Mouse (Mus musculus) hindbrain, embryonic 15.5 days (tissue): ENCODE measurements around the gene Cox11. TPM values are rescaled to one million over a fixed set of nuclear protein-coding genes. Genes with fewer than 3 reads are reported as not detected.
A peak's percentile ranks its signal among the peaks of the same experiment; 100 is the strongest.

Source experiments
- ATAC-seq: fragments of 200-750 bp; cut with Nextera tagmentation; 2 replicates; pipeline ENCODE4 v1.8.0; 2017; ENCODE audit warnings: low read depth, moderate number of reproducible peaks, moderate TSS enrichment; ENCODE audit not compliant: low FRiP score
- H3K27ac ChIP-seq: fragments of 300-500 bp; sonication (generic); replicated peaks from 2 replicates; pipeline ENCODE4 v1.5.1; 2015; ENCODE audit warnings: mild to moderate bottlenecking, inconsistent platforms
- H3K27me3 ChIP-seq: fragments of 300-500 bp; sonication (generic); 2 replicates; pipeline ENCODE4 v1.6.1; 2015; ENCODE audit warnings: control low read depth, inconsistent platforms
- H3K36me3 ChIP-seq: fragments of 300-500 bp; sonication (generic); 2 replicates; pipeline ENCODE4 v1.6.1; 2015; ENCODE audit warnings: control low read depth, inconsistent platforms
- H3K4me1 ChIP-seq: fragments of 300-500 bp; sonication (generic); replicated peaks from 2 replicates; pipeline ENCODE4 v1.6.1; 2015; ENCODE audit warnings: control low read depth, inconsistent platforms
- H3K4me2 ChIP-seq: fragments of 300-500 bp; sonication (generic); 2 replicates; pipeline ENCODE4 v1.6.1; 2015; ENCODE audit warnings: moderate library complexity, mild to moderate bottlenecking, inconsistent platforms
- H3K4me3 ChIP-seq: fragments of 300-500 bp; sonication (generic); 2 replicates; pipeline ENCODE4 v1.5.1; 2015; ENCODE audit warnings: mild to moderate bottlenecking, inconsistent platforms
- H3K9ac ChIP-seq: fragments of 300-500 bp; sonication (generic); 2 replicates; pipeline ENCODE4 v1.6.1; 2015; ENCODE audit warnings: inconsistent platforms
- H3K9me3 ChIP-seq: fragments of 300-500 bp; sonication (generic); 2 replicates; pipeline ENCODE4 v1.6.1; 2016; ENCODE audit warnings: control low read depth, inconsistent platforms
- WGBS: fragments of 180-500 bp; shearing (Covaris S2); methylation state at CpG from one replicate; pipeline ENCODE4 v1.1.7; 2015; 5-methylcytosine and 5-hydroxymethylcytosine counted together
- polyA plus RNA-seq: library from polyadenylated mRNA; unstranded; fragments of >200 nt; fragmentation: Nextera tagmentation; extraction: Ambion mirVana; gene quantifications from 2 replicates; pipeline ENCODE4 v1.2.1, GENCODE M21; 2015

Gene Cox11
- polyA plus RNA-seq, 1 experiment from 2014 or later = 41.4 TPM

GRCm38 (mm10) chr11:90632480-90632879, 5.5 kb upstream of the Cox11 start:
- Histone ChIP-seq H3K9me3 (no peaks in the 10 kb centered on the region), H3K27ac (no peak overlapping the region), H3K27me3 (no peaks in the 10 kb centered on the region), H3K9ac (no peak overlapping the region), H3K36me3 (no peaks in the 10 kb centered on the region), H3K4me3 (no peak overlapping the region), H3K4me1 (peaks cover 11% of the 10 kb centered on the region), H3K4me2 (no peak overlapping the region)
- ATAC-seq = no peak
- 80% methylated on average over 2 of the region's 2 CpGs for WGBS

GRCm38 (mm10) chr11:90634661-90635060, 3.3 kb upstream of the Cox11 start:
- ATAC-seq = no peak
- Histone ChIP-seq H3K4me1 (peaks cover 17% of the 10 kb centered on the region), H3K27ac (no peak overlapping the region), H3K4me2 (no peak overlapping the region), H3K36me3 (no peaks in the 10 kb centered on the region), H3K9ac (no peak overlapping the region), H3K9me3 (no peaks in the 10 kb centered on the region), H3K27me3 (no peaks in the 10 kb centered on the region), H3K4me3 (no peak overlapping the region)
- 87% methylated on average over 3 of the region's 3 CpGs for whole genome bisulfite sequencing

GRCm38 (mm10) chr11:90638312-90638830, 398 bp downstream of the Cox11 start:
- H3K9ac ChIP-seq = peak overlapping the region; percentile 96
- H3K9me3 ChIP-seq = no peaks in the 10 kb centered on the region
- H3K27ac ChIP-seq = peak overlapping the region; percentile 92
- H3K36me3 ChIP-seq = peaks cover 8% of the 10 kb centered on the region; the same call in 1 of the 2 replicates
- H3K4me2 ChIP-seq = peak overlapping the region; percentile 56
- no peak for ATAC-seq
- WGBS = under 1% methylated on average over 52 of the region's 54 CpGs
- H3K4me1 ChIP-seq = peaks cover 29% of the 10 kb centered on the region
- H3K4me3 ChIP-seq = peak overlapping the region; percentile 89
- no peaks in the 10 kb centered on the region for H3K27me3 ChIP-seq

GRCm38 (mm10) chr11:90649777-90650176, 11.8 kb downstream of the Cox11 start:
- no peak overlapping the region for H3K27ac ChIP-seq
- peaks cover 35% of the 10 kb centered on the region for H3K36me3 ChIP-seq
- no peaks in the 10 kb centered on the region for H3K9me3 ChIP-seq
- ATAC-seq = no peak
- H3K9ac ChIP-seq = no peak overlapping the region
- H3K4me3 ChIP-seq = no peak overlapping the region
- whole genome bisulfite sequencing = 89% methylated on average over 6 of the region's 6 CpGs
- H3K4me1 ChIP-seq = no peaks in the 10 kb centered on the region
- no peak overlapping the region for H3K4me2 ChIP-seq
- H3K27me3 ChIP-seq = no peaks in the 10 kb centered on the region

DNA sequence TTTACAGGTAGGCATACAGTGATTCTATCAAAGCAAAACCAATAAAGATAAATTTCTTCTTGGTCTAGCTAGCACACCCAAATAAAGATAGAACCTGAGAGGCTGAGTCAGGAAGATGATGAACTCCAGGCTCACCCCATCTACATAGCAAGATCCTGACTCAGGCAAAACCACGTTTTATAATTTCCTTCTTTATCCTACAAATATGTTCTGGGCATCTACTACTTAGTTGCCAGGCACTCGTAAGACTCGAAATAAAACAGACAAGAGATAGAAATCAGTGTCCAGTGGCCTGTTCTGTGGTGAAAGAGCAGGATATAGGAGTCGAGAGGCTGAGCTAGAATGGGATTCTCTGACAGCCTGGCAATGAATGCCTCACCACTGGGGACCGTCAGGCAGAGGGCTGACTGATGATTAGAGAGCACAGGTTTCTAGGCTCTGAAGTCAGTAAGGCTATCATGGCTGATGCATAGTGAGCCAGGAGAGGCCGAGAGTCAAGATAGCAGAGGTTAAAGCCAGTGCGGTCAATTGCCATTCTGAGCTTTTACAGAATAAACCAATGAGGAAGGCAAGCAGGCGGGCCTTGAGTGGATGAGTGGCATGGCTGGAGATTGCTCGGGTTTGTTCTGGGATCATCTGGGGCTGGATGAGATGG, 12.4 kb downstream of the Cox11 start:
- H3K4me1 ChIP-seq = no peaks in the 10 kb centered on the region
- H3K27ac ChIP-seq = no peak overlapping the region
- H3K9ac ChIP-seq = no peak overlapping the region
- H3K4me2 ChIP-seq = no peak overlapping the region
- no peaks in the 10 kb centered on the region for H3K9me3 ChIP-seq
- H3K27me3 ChIP-seq = no peaks in the 10 kb centered on the region
- H3K36me3 ChIP-seq = peaks cover 30% of the 10 kb centered on the region
- H3K4me3 ChIP-seq = no peak overlapping the region
- 82% methylated on average over 9 of the region's 9 CpGs for WGBS
- ATAC-seq = no peak

- Histone ChIP-seq H3K9ac (no peak overlapping the region), H3K4me3 (no peak overlapping the region), H3K4me2 (no peak overlapping the region), H3K9me3 (no peaks in the 10 kb centered on the region), H3K4me1 (no peaks in the 10 kb centered on the region), H3K27ac (no peak overlapping the region), H3K36me3 (peaks cover 22% of the 10 kb centered on the region), H3K27me3 (no peaks in the 10 kb centered on the region)
- 92% methylated on average over 4 of the region's 4 CpGs for WGBS
- ATAC-seq = no peak
Observed at GRCm38 (mm10) chr11:90652603-90653002, 14.6 kb downstream of the Cox11 start.

- H3K4me3 ChIP-seq = no peak overlapping the region
- peaks cover 7% of the 10 kb centered on the region for H3K36me3 ChIP-seq
- H3K4me2 ChIP-seq = no peak overlapping the region
- 89% methylated on average over 12 of the region's 12 CpGs for WGBS
- no peaks in the 10 kb centered on the region for H3K9me3 ChIP-seq
- no peaks in the 10 kb centered on the region for H3K27me3 ChIP-seq
- no peak for ATAC-seq
- no peak overlapping the region for H3K27ac ChIP-seq
- H3K9ac ChIP-seq = no peak overlapping the region
- H3K4me1 ChIP-seq = no peaks in the 10 kb centered on the region
Observed at GRCm38 (mm10) chr11:90657527-90657926, 19.6 kb downstream of the Cox11 start.

GRCm38 (mm10) chr11:90660662-90661061, 22.7 kb downstream of the Cox11 start:
- ATAC-seq = no peak
- H3K36me3 ChIP-seq = peaks cover 3% of the 10 kb centered on the region
- no peaks in the 10 kb centered on the region for H3K9me3 ChIP-seq
- WGBS = 92% methylated on average over 4 of the region's 4 CpGs
- H3K4me3 ChIP-seq = no peak overlapping the region
- no peak overlapping the region for H3K27ac ChIP-seq
- H3K27me3 ChIP-seq = no peaks in the 10 kb centered on the region
- H3K9ac ChIP-seq = no peak overlapping the region
- no peaks in the 10 kb centered on the region; the same call in 1 of the 2 replicates for H3K4me1 ChIP-seq
- H3K4me2 ChIP-seq = no peak overlapping the region

GRCm38 (mm10) chr11:90663052-90663451, 25.1 kb downstream of the Cox11 start:
- Histone ChIP-seq H3K4me1 (peaks cover 6% of the 10 kb centered on the region; the same call in 1 of the 2 replicates), H3K9ac (no peak overlapping the region), H3K27ac (no peak overlapping the region), H3K36me3 (no peaks in the 10 kb centered on the region; the same call in 1 of the 2 replicates), H3K4me2 (no peak overlapping the region), H3K4me3 (no peak overlapping the region), H3K27me3 (no peaks in the 10 kb centered on the region), H3K9me3 (no peaks in the 10 kb centered on the region)
- ATAC-seq = no peak
- WGBS = 83% methylated on average over 3 of the region's 3 CpGs

DNA sequence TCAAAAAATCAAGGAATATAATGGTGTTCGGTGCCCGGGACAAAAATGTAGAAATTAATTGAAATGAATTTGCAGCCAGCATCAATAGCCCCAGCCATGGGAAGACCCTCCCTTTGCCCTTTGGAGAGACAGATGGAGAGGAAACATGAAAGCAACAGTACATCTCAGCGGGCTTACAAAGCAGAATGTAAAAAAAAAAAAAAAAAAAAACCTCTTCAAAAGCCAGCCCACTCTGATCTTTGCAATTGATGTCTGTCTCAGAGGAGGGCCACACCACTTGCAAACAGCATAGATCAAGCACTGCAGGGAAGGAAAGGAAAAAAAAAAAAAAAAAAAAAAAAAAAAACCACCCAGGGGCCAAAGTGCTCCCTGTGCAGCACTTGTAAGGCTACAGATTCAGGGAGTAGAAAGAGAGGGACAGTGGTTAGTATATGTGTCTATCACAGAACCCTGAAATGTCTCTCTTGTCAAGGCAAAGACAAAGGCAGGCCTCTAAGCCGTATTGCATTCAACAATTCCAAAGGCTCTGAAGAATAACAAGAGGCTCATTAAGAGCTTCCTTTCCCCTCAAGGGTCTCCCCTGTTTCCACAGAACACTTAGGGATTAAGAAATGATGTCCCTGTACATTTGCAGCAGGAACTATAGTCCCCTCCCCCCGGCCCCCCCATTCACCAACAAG, 25.8 kb downstream of the Cox11 start:
- H3K4me2 ChIP-seq = no peak overlapping the region
- H3K27ac ChIP-seq = no peak overlapping the region
- ATAC-seq = no peak
- no peak overlapping the region for H3K4me3 ChIP-seq
- no peaks in the 10 kb centered on the region; the same call in 1 of the 2 replicates for H3K36me3 ChIP-seq
- H3K9ac ChIP-seq = no peak overlapping the region
- WGBS = 23% methylated on average over 5 of the region's 5 CpGs
- no peaks in the 10 kb centered on the region for H3K27me3 ChIP-seq
- no peaks in the 10 kb centered on the region for H3K9me3 ChIP-seq
- H3K4me1 ChIP-seq = peaks cover 6% of the 10 kb centered on the region; the same call in 1 of the 2 replicates

GRCm38 (mm10) chr11:90664345-90664986, 26.5 kb downstream of the Cox11 start:
- Histone ChIP-seq H3K27me3 (no peaks in the 10 kb centered on the region), H3K4me3 (no peak overlapping the region), H3K9ac (no peak overlapping the region), H3K4me2 (no peak overlapping the region), H3K4me1 (peaks cover 6% of the 10 kb centered on the region; the same call in 1 of the 2 replicates), H3K9me3 (no peaks in the 10 kb centered on the region), H3K36me3 (peaks cover 2% of the 10 kb centered on the region; the same call in 1 of the 2 replicates), H3K27ac (no peak overlapping the region)
- WGBS = 31% methylated on average over 8 of the region's 8 CpGs
- no peak for ATAC-seq

DNA sequence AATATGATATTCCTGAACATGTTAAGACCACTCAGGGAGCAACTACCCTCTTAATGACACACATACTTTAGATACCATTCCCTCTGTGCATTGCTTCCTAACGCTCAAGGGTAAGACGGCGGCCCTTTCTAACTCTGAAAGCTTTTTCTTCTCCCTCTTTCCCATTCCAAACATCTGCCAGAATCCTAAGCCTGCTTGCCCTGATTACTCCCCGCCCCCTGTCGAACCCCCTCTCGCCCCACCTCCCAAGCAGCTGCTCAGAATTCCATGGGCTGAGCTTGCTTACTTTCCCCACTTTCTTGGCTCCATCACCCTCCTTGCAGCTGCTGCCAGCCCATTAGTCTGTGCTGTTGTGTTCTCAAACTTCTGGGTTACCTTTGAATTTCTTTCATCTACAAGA, 27.2 kb downstream of the Cox11 start:
- no peak overlapping the region for H3K9ac ChIP-seq
- no peak overlapping the region for H3K4me3 ChIP-seq
- H3K4me1 ChIP-seq = peaks cover 6% of the 10 kb centered on the region; the same call in 1 of the 2 replicates
- H3K27me3 ChIP-seq = no peaks in the 10 kb centered on the region
- H3K4me2 ChIP-seq = no peak overlapping the region
- H3K27ac ChIP-seq = peak overlapping the region; percentile 35; the same call in 1 of the 2 replicates
- no peaks in the 10 kb centered on the region for H3K9me3 ChIP-seq
- peaks cover 9% of the 10 kb centered on the region; the same call in 1 of the 2 replicates for H3K36me3 ChIP-seq
- ATAC-seq = 0 out of 2 replicates have a peak, but pooled peaks have one; percentile 27
- WGBS = 15% methylated on average over 6 of the region's 6 CpGs
